Comparison of ENCODE assay signal across 15 mouse cellular contexts in genomic region chr2:73609067-73609723, GRCm38 (mm10). TPM values are rescaled to one million over a fixed set of nuclear protein-coding genes. Genes with fewer than 3 reads are reported as not detected.
DNase-seq lines count a peak whose midpoint lies in the region; ATAC-seq and TF ChIP-seq lines count a peak whose summit lies in the region.
"Had no signal": no experiment of that assay in that cellular context is flagged by ENCODE, and none has a peak within 500 bp of the region (broad histone marks: within the 10 kb centered on the region; RNA-seq: fewer than 3 reads in every experiment).

No protein-coding gene starts in this region.

- DNase-seq in heart, adult 11 months, result peak; percentile 88
- no peak for DNase-seq in heart, postnatal 10 days
- DNase-seq in midbrain, embryonic 11.5 days (ENCODE audit: low spot score, missing footprints), result peak; percentile 2
- peak; percentile 93 for DNase-seq in kidney, adult 2 months
- no peak for DNase-seq in cerebellum, postnatal 14 days
- no peak for DNase-seq in neural tube, embryonic 10.5 days (ENCODE audit: extremely low spot score, low spot score)
- DNase-seq: cerebellum, postnatal 36 days had no signal

- H3K27ac ChIP-seq in midbrain, embryonic 11.5 days (ENCODE audit: low read depth, low read length), result no peak overlapping the region
- no peak overlapping the region for H3K27ac ChIP-seq in midbrain, embryonic 15.5 days
- no peak overlapping the region; the same call in 1 of the 2 replicates for H3K27ac ChIP-seq in kidney, adult 2 months (ENCODE audit: insufficient read depth, low read depth, low read length)
- H3K27ac ChIP-seq in stomach, embryonic 15.5 days, result no peak overlapping the region
- H3K27ac ChIP-seq: embryonic facial prominence, embryonic 15.5 days; hindbrain, embryonic 13.5 days had no signal

- WGBS in midbrain, embryonic 11.5 days, result 89% methylated on average over 5 of the region's 5 CpGs
- WGBS in midbrain, embryonic 15.5 days, result 81% methylated on average over 5 of the region's 5 CpGs
- WGBS in kidney, adult 2 months, result 50% methylated on average over 5 of the region's 5 CpGs
- 68% methylated on average over 5 of the region's 5 CpGs for WGBS in stomach, embryonic 15.5 days

- no peaks in the 10 kb centered on the region for H3K27me3 ChIP-seq in midbrain, embryonic 11.5 days (ENCODE audit: control insufficient read depth, insufficient read depth, low read length)
- H3K27me3 ChIP-seq in midbrain, embryonic 15.5 days (replicated peaks), result no peaks in the 10 kb centered on the region
- no peaks in the 10 kb centered on the region for H3K27me3 ChIP-seq in kidney, adult 2 months (replicated peaks; ENCODE audit: control insufficient read depth, insufficient read depth, low read length)
- no peaks in the 10 kb centered on the region for H3K27me3 ChIP-seq in stomach, embryonic 15.5 days (replicated peaks)
- H3K27me3 ChIP-seq: embryonic facial prominence, embryonic 15.5 days; hindbrain, embryonic 13.5 days had no signal

- H3K4me1 ChIP-seq in midbrain, embryonic 11.5 days (ENCODE audit: control insufficient read depth, insufficient read depth, low read length), result no peaks in the 10 kb centered on the region
- H3K4me1 ChIP-seq in midbrain, embryonic 15.5 days, result peaks cover 7% of the 10 kb centered on the region; the same call in 1 of the 2 replicates
- H3K4me1 ChIP-seq in kidney, adult 2 months (ENCODE audit: control insufficient read depth, insufficient read depth, low read length), result 0 out of 2 replicates have a peak, but pooled peaks cover 7% of the 10 kb centered on the region
- 0 out of 2 replicates have a peak, but pooled peaks cover 5% of the 10 kb centered on the region for H3K4me1 ChIP-seq in stomach, embryonic 15.5 days

- no peak for TF ChIP-seq CTCF in kidney, adult 2 months (conservative IDR thresholded peaks at IDR 0.05; ENCODE audit: insufficient read depth, insufficient read length, low read depth, low read length)

- no peak overlapping the region for H3K4me2 ChIP-seq in midbrain, embryonic 11.5 days
- H3K4me2 ChIP-seq in midbrain, embryonic 15.5 days, result no peak overlapping the region
- no peak overlapping the region for H3K4me2 ChIP-seq in stomach, embryonic 15.5 days
- H3K4me2 ChIP-seq: embryonic facial prominence, embryonic 15.5 days; heart, embryonic 11.5 days; hindbrain, embryonic 13.5 days had no signal

- intact Hi-C loops in heart, postnatal 10 days (cut with DNase I), result no loop called here

- H3K4me3 ChIP-seq in midbrain, embryonic 11.5 days (ENCODE audit: low read depth, low read length), result no peak overlapping the region
- no peak overlapping the region for H3K4me3 ChIP-seq in midbrain, embryonic 15.5 days
- H3K4me3 ChIP-seq in kidney, adult 2 months (ENCODE audit: insufficient read depth, low read depth, low read length), result no peak overlapping the region
- no peak overlapping the region for H3K4me3 ChIP-seq in stomach, embryonic 15.5 days (replicated peaks)
- H3K4me3 ChIP-seq: embryonic facial prominence, embryonic 15.5 days; hindbrain, embryonic 13.5 days had no signal

- ATAC-seq in midbrain, embryonic 11.5 days (ENCODE audit: low FRiP score), result no peak
- no peak for ATAC-seq in midbrain, embryonic 15.5 days (replicated peaks)
- peak; percentile 66 for ATAC-seq in stomach, embryonic 15.5 days (ENCODE audit: insufficient read depth, low FRiP score, low read depth)
- ATAC-seq: midbrain, embryonic 16.5 days had no signal

- H3K9me3 ChIP-seq in midbrain, embryonic 11.5 days (ENCODE audit: control insufficient read depth, low read length), result no peaks in the 10 kb centered on the region
- H3K9me3 ChIP-seq in midbrain, embryonic 15.5 days, result no peaks in the 10 kb centered on the region
- H3K9me3 ChIP-seq in stomach, embryonic 15.5 days, result no peaks in the 10 kb centered on the region
- H3K9me3 ChIP-seq: embryonic facial prominence, embryonic 15.5 days; hindbrain, embryonic 13.5 days had no signal

- TF ChIP-seq POLR2A in kidney, adult 2 months (IDR thresholded peaks at IDR 0.05; ENCODE audit: low read depth, low read length), result no peak

- no peak overlapping the region for H3K9ac ChIP-seq in midbrain, embryonic 11.5 days (ENCODE audit: low read length)
- H3K9ac ChIP-seq in midbrain, embryonic 15.5 days, result no peak overlapping the region
- H3K9ac ChIP-seq in stomach, embryonic 15.5 days, result no peak overlapping the region
- H3K9ac ChIP-seq: embryonic facial prominence, embryonic 15.5 days; hindbrain, embryonic 13.5 days had no signal

- no peaks in the 10 kb centered on the region for H3K36me3 ChIP-seq in midbrain, embryonic 11.5 days (ENCODE audit: control insufficient read depth, insufficient read depth, low read length)
- peaks cover 3% of the 10 kb centered on the region; the same call in 1 of the 2 replicates for H3K36me3 ChIP-seq in midbrain, embryonic 15.5 days (replicated peaks)
- no peaks in the 10 kb centered on the region for H3K36me3 ChIP-seq in kidney, adult 2 months (ENCODE audit: control insufficient read depth, insufficient read depth, low read length)
- H3K36me3 ChIP-seq in stomach, embryonic 15.5 days, result no peaks in the 10 kb centered on the region
- H3K36me3 ChIP-seq: embryonic facial prominence, embryonic 15.5 days had no signal

RNA-seq across cellular contexts. Expression of gene Chrna1, which starts 29.1 kb away (rescaled TPM):
- not detected for total RNA-seq in heart, postnatal 10 days (2021)
- polyA plus RNA-seq in midbrain, embryonic 11.5 days (2014; fragmentation: Nextera tagmentation; extraction: Ambion mirVana), result 0.25 TPM in 2 replicates
- 0.18 and 0.24 TPM in 2 replicates for polyA plus RNA-seq in midbrain, embryonic 15.5 days (2015; fragmentation: Nextera tagmentation; extraction: Ambion mirVana)
- polyA plus RNA-seq in kidney, adult 2 months (2012; rRNA removed), result not detected in 2 replicates
- polyA plus RNA-seq in stomach, embryonic 15.5 days (2015; fragmentation: Nextera tagmentation; extraction: Ambion mirVana), result 0.26 and 0.36 TPM in 2 replicates
- total RNA-seq: neutrophil, adult 5-6 weeks had no signal
- polyA plus RNA-seq: small intestine, adult 2 months had no signal

Comparison
In these comparisons a context has a peak if more than half of its experiments do, and no peak if none do; other contexts are left out.
1. DNase-seq: peak in heart, adult 11 months (single experiment), midbrain, embryonic 11.5 days (single experiment) and kidney, adult 2 months (single experiment); none in heart, postnatal 10 days (0 of 2), cerebellum, postnatal 14 days (0 of 2) and neural tube, embryonic 10.5 days (single experiment).